Mouse (Mus musculus) liver, adult 2 months (tissue): ENCODE results near the gene Gm49673.

Experiments
- CTCF ChIP-seq: fragments of 200-500 bp; IDR thresholded peaks from 2 replicates; pipeline ENCODE4 v1.5.1; 2011; ENCODE audit warnings: low read depth, low read length, control low read depth
- POLR2A ChIP-seq: fragments of 200-500 bp; IDR thresholded peaks from 2 replicates; pipeline ENCODE4 v1.6.1; 2011; ENCODE audit warnings: low read length, control low read depth; ENCODE audit not compliant: insufficient read depth; ENCODE audit errors: extremely low read depth

DNA sequence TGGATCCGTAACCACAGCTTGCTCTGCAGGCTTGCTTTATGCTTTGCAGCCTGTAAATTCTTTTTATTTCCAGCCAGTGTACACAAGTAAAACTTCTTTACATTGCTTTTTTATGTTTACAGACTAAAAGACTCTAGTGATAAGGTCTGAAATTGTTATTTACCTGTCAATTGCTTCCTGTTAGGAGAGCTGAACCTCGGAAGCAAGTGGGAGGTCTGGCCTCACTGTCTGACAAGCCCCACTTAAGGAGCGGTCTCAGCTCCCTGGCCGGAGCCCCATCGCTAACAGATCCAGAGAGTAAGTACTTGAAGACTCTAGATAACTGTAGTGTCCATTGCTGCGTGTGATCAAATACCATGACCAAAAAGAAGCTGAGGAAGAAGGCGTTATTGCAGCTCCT lies 36.6 kb upstream of the Gm49673 start:
- TF ChIP-seq CTCF: no peak
- no peak for TF ChIP-seq POLR2A
